Mouse (Mus musculus) c-Kit-positive CD71-negative TER-119-negative erythroid progenitor cells, embryonic 14.5 days (primary cell): Measurements from ENCODE around the gene Xrcc5.
A peak's percentile ranks its signal among the peaks of the same experiment; 100 is the strongest.

Experiments used
- DNase-seq: peaks from one replicate; pipeline ENCODE4 v3.0.0-alpha.2; 2013; ENCODE audit warnings: low read depth

Xrcc5 gene

DNA sequence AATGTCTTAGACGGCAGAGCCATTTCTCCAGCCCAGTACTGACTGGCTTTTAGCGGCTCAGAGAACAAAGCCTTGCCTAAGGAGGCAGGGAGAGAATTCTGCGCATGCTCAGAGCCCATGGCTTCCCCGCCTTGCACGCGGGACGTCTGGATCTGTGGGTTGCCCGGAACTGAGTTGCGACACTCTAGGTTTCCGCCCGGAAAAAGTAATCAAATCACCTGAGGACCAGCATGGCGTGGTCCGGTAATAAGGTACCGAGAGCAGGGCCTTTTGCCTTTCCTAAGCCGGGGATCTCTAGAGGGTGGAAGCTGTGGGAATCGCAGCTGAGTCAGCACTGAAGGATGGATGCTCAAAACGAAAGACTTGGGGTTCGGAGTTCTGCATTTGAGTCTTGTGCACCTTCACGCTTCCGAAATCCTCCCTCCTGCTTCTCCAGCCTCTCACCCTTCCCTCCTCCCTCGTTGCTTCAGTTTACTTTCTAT lies at the start of gene Xrcc5:
Gene Xrcc5, plus strand, starts transcription at position 105 of the 482 bp plus-strand sequence.
- peak; percentile 88 for DNase-seq

DNA sequence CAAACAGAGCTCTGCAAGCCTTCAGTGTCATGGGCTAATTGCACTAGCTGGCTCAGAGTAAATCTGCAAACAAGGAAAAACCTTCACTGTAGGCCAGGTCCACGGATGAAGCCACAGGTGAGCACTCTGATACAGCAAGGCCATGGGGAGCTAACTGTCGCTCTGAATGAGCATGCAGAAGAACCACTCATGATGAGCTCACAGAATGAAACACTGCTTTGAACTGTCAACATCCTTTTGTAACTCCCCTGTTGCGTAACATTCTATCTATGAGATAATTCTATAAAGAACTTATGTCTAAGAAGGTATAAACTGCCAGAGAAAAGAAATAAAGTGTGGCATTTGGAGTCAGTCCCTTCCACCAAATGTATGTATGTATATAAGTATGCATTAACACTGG lies 44.1 kb upstream of the Xrcc5 start:
- DNase-seq, result no peak

DNA sequence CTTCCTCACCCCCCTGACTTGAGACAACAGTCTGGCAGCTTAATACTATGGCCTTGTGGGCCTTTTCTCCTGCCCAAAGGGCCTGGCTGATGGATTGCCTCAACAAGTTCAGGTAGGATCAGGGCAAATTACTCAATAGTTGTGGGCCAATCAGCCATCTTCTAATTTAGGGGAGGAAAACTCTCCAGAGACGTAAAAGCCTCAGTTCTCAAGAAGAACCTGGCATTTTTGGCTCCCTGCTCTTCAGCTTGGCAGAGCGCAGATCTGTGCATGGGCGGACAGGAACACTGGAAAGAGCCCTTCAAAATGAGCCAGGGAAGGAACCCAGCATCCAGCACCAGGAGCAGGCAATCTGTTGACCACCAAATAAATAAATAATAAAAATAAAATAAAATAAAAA lies 29.1 kb upstream of the Xrcc5 start:
- no peak for DNase-seq

DNA sequence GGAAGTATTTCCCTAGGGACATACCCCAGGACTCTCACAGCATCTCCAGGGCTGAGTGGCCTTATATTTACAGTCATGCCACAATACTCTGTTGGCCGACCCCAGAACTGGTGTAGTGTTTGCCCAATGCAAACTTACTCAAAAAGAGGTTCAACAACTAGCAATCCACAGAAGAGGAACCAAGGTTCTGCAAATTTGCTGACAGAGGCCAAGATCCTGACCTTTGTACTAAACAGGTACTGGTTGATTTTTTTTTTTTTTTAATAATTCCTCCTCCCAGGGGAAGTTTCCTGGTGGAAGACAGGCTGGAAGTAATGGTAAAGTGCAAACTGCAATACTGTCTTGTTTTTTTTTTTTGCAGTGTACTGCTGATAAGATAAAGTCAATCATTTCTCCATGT lies 24.6 kb upstream of the Xrcc5 start:
- no peak for DNase-seq

DNA sequence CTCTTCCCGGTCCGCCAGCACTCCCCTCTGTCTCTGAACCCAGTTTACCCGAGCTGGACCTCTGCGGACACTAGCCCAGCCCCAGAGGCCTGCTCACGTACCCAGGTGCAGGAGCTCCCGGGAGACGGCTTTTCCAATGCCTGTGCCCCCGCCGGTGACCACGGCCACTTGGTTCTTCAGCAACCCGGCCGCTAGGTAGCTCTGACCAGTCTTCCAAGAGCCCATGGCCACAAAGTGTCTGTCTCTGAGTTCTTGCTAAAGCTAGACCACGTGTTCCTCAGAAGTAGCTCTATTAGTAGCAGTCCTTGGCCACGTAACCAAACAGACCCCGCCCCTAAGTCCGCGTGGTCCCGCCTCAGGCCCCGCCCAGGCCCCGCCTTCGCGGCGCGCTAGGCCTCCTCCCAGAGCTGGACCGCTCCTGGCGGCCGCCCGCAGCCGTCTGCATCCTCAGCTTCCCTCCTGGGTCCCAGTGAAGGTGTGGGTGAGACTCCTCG lies 23.2 kb upstream of the Xrcc5 start, which contains the start of the genes Pecr and Tmem169:
Gene Pecr, minus strand, starts transcription at position 323 of the 494 bp plus-strand sequence.
Gene Tmem169, plus strand, starts transcription at position 378 of the 494 bp plus-strand sequence.
- DNase-seq, result peak; percentile 82

DNA sequence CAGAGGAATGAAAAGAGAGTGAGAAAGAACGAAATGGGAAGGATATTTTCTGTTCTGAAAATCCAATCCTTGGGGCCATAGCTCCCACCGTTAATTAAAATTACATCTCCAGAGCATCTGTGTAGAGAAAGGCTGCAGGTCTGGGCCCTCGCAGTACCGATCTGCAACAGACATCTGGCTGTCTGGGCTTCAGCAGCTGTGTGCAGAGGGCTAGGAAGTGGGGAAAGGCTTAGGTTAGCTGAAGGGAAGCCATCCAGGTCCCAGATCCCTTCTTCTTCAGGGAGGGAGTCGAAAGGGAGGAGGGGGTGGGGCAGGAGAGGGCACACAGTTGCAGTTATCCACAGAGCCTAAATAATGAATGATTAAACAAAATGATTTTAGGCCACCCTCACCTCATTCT lies 22.7 kb upstream of the Xrcc5 start:
- DNase-seq, result no peak

DNA sequence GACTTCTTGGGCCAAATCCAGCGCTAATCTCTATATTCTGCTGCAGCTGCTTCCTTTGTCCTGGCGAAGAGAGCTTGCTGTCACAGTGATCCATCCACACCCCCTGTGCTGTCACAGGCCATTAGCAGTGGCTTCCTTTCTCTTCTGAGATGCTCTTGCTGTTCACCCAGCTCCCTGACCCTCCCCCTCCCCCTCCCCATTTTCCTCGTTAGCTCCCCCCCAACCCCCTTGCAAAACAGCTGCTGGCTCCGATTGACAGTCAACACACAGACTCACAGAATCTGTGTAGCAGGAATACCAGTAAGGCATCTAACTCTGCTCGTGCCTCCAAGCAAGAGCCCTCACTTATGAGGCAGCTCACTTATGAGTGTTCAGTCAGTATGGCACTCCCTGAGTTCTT lies 20.3 kb upstream of the Xrcc5 start:
- DNase-seq, result no peak

DNA sequence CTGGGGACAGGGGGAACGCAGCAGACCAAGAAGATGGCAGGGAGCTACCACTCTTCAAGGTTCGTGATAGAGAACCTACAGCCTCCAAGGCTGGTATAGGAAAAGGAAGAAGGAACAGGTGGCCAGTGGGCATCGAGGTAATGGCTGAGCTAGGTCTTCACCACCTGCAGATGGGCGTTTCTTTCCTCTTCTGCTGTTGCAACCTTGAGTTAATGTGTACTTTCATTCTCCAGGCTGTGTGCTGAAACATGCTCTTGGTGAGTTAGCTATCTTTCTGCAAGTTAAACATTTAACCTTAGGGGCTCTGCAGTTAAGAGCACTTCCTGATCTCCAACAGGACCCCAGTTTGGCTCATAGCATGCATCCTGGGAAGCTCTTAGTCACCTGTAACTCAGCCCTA lies 19.3 kb upstream of the Xrcc5 start:
- DNase-seq, result no peak

DNA sequence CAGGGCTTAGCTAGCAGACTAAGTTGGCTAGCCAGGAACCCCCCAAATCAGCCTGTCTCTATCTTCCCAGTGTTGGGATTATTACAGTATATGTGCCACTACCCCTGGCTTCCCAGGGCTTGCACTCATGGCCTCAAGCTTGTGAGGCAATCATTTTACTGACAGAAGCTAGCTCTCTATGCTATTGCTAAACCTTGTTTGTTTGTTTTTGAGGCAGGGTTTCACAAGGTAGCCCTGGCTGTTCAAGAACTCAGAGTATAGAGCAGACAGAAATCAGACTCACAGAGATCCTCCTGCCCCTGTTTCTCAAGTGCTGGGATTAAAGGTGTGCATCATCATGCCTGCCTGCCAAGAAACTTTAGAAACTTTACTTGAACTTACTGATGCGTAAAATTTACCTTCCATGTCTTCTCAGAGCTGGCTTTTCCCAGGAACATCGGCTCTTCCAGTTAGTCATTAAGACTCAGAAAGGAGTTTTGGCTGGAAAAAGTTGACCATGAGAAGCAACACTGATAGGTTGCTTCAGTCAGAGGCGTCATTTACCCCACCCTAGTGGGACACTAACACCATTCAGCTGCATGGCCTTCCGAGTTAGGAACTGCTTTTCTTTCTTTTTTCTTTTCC lies 18.6 kb upstream of the Xrcc5 start:
- no peak for DNase-seq

DNA sequence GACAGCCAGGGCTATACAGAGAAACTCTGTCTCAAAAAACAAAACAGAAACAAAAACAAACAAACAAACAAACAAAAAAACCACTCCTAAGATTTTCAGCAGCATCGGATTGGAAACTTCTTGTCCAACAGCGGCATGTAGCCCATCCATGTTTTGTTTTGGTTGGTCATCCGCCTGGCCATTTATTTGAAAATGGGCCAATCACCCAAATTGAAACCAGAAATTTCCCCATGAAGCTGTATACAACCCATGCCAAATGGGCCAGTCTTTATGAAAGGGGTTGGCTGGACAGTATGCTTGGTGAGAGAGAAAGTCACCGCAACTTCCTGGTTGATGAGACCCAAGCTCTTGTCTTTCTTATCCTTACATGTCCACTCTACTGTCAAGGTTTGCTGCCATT lies 16.3 kb upstream of the Xrcc5 start:
- no peak for DNase-seq

DNA sequence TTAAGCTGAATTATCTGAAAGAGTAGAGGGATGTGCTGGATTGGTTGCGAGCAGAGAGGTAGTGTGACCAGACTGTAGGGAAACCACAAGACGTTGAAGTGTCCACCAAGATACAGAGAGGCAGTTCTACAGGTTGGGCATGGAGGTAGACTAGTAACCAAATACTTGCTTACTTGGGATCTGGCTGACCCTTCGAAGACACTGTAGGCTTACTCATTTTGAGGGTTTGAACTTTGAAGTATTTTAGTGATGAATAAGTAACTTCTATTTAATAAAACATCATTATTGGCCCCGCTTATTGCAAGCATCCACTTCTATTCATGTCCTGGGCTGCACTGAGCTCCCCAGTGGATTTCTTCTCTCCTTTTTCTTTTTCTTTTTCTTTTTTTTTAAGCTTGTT lies 15.8 kb upstream of the Xrcc5 start:
- no peak for DNase-seq

DNA sequence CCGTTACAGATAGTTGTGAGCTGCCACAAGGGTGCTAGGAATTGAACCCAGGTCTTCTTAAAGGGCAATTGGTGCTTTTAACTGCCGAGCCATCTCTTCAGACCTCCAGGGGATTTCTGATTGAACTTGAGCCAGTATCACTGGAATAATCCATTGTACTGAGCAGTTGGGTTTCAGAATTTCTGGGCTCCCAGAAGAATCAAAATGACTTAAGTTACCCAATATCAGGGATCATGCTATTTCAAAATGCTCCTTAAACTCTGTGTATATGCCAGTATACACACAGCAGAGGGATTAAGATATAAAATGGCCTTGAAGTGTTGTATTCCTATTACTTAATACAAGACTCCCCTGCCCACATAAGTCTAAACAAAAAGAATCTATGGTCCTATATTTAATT lies 15.3 kb upstream of the Xrcc5 start:
- no peak for DNase-seq

DNA sequence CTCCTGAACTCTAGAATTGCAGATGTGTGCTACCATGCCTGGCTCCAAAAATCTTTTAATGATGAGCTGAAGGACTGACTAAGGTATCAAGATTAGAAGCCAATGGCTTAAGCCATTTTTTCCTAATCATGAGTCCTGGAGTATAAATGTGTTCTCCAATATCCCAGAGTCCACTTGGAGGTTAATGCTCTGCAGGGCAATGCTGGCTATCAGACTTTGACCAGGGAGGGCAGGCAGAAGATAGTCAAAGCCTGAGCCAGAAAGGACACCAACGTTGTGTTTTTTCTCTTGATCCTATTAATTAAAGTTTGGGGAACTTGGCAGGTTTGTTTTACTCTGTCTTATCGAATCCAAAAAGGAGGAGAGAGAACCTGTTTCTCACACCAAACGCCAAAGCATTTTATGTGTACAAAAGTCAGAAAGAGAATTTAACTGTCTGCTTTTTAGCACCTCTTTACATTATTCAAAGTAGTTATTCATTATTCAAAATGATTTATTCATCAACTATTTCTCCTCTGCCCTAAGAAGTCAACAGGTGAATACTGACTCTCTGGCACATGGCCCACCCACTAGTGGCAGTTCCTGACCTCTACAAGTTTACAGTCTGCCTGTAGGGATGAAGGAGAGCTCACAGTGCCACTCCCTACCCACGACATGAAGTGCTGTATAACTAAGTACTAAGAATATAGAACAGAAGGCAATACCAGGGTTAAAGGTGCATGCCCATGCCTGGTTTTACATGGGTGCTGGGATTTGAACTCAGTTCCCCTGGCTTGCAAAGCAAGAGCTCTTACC lies 13.2 kb upstream of the Xrcc5 start:
- DNase-seq, result no peak

DNA sequence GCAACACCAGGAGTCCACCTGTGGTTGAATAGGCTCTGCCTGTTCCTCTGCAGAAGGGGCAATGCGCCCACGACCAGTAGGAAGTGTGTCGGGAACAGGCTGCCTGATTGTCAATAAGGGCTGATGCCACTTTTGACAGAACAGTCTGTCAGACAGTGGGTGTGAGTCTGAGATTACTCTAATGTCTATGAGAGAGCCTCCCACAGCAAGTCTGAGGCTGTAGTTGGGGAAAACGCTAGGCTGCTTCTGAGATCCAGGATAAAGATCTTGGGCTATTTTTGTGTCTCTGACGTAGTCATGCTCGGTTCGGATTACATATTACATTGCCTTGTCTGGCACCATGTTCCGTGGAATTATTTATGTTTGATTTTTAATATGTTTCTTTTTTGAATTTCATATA lies 11.5 kb upstream of the Xrcc5 start:
- DNase-seq, result no peak

DNA sequence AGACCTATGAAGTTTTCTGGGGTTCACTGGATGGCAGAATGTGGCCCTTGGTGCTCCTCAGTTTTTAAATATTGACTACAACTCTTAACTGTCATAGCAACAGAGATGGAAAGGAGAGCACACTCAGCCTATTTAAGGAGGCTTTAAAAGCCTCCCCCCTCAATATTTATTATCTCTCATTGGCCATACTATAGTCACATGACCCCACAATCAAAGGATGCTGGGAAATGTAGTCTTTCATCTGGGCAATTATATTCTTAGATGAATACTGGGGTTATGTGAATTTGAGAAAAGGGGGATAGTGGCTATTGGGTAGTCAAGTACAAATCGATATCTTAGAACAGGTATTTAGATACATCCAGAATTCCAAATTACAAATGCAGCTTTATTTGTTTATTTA lies 5.4 kb upstream of the Xrcc5 start:
- DNase-seq, result no peak

DNA sequence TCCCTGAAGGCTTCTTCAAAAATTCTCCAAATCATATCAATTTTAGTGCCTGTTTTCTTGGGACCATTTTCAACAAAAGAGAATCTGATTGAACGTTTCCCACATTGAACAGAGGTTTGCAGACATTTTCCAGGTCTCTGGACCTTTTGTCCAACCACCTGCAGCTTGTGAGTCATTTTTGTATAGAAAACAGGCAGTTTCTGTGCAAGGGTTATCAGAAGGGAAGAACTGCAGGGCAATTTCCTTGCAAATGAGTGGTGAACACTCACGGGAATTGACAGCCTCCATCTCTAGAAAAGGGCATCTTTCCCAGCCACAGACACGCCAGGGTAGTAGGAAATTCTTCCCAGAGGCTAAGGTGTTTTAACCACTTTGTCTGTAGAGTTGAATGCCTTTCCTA lies 980 bp upstream of the Xrcc5 start:
- DNase-seq, result no peak

DNA sequence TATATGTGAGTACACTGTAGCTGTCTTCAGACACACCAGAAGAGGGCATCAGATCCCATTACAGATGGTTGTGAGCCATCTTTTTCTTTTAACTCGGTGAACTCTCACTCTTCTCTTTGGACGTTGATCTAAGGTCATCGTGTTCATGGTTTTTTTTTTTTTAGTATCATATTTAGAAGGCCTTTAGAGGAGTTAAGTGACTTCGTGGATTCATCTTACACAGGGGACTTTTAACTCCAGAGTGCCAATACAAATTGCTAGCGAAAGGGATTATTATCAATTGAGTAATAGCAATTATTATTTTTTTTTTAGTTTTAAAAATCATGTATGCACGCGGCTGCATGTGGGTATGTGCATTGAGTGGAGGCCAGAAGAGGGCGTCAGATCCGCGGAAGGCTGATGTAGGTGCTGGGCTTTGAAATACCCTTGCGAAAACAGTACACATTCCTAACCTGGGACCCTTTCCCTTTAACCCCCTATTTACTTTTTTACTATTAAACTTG lies 491 bp upstream of the Xrcc5 start:
- DNase-seq, result no peak

DNA sequence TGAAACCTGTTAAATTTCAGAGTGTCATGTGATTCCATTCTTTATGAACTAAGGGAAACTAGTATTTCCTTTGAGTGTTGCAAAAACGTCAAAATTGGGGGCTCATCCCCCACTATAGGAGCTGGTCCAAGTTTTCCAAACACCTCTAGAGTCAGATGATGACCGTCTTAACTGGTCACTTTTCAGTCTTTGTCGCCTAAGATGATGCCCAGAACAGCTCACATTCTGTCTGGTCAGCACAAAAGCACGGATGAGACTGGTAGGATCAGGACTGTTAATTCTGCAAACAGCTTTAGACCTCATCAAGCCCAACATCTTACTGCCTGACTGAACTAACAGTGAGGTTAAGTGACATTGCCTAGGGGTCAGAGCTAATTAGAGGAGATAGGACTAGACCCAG lies 1.7 kb downstream of the Xrcc5 start:
- DNase-seq, result no peak

DNA sequence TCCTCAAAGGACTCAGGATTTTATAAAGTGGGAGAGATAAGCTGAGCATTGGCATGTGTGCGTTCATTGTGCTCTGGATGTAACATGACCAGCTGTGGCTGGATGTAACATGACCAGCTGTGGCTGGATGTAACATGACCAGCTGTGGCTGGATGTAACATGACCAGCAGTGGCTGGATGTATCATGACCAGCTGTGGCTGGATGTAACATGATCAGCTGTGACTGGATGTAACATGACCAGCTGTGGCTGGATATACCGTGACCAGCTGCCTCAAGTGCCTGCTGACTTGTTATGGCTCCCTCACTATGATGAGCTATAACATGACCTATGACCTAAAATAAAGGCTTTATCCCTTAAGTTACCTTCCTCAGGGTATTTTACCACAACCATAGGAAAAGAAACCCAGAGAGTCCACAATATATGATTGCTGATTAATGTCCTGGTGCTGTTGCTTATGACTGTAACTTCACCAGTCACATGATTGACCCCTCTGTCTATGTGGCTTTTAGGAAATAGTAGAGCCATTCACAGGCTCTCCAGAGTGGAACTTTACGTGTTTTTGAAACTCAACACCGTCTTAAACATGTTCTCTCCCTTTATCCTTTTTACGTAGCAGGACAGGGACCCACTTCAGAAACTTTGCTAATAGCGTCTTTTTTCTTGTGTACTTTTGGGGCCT lies 2.7 kb downstream of the Xrcc5 start:
- no peak for DNase-seq

DNA sequence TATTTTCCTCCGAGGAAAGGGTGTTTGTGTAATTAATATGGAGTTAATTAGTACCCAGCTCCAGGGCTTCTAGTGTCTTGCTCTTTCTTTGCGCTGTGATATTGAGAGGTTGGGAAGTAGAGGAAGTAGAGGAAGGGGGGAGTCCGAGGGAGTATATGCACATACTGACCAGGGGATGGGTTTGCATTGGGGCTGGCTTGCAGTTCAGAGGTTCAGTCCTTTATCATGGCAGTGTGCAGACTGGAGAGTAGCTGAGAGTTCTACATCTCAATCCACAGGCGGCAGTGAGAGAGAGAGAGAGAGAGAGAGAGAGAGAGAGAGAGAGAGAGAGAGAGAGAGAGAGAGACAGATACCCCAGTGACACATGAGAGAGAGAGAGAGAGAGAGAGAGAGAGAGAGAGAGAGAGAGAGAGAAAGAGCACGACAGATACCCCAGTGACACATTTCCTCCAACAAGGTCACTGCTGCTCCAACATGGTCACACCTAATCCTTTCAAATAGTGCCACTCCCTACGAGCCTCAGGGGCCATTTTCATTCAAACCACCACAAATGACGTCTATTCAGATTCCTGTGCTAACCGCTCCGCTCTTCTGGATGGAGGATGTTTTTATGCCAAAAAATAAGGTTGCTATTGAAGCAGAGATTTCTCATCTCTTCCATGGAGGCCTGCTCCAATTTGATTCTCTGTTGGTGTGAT lies 5.6 kb downstream of the Xrcc5 start:
- DNase-seq, result no peak

DNA sequence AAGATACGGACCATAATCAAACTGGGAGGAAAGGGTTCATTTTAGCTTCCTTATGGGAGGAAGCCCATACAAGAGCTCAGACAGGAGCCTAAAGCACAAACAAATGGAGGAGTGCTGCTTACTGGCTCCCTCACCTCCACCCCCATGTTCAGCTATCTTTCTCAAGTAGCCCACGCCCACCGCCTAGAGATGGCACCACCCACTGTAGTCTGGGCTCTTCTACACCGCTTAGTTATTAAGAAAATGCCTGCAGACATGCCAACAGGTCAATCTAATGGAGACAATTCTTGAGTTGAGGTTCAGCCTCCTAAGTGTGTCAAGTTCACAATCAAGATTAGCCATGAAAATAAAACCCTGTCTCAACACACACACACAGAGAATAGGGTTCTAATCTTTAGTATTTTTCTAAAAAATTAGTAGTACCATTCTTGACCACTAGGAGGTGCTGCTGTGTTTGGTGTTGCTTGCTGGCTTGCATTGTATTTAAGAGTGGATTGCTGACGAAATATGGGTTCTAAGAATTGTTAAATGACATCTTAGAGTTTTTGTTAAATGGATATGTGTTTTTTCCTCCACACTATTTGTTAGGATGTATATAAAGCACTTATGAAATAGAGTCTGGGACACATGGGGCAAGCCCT lies 6.3 kb downstream of the Xrcc5 start:
- DNase-seq, result peak; percentile 50

DNA sequence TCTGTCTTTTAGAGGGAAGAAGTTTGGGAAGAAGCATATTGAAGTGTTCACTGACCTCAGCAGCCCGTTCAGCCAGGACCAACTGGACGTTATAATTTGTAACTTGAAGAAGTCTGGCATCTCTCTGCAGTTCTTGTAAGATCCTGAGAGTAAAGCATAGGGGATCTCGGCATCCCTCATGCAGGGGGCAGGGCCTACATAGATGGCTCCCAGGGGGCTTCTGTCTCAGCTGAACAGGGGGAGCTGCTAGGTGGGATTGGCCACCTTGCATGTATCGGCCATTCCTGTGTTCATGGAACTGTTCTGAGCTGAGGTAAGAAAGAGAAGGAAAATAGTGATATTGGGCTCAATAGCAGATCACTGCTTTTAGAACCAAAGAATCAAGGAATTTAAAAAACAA lies 8.2 kb downstream of the Xrcc5 start:
- no peak for DNase-seq
